Comparison of ENCODE assay signal across 8 mouse cellular contexts in genomic region chr9:108479721-108480351, GRCm38 (mm10). TPM values are rescaled to one million over a fixed set of nuclear protein-coding genes. Genes with fewer than 3 reads are reported as not detected.
A peak's percentile ranks its signal among the peaks of the same experiment; 100 is the strongest.
DNase-seq lines count a peak whose midpoint lies in the region; ATAC-seq and TF ChIP-seq lines count a peak whose summit lies in the region.

TSS of gene Lamb2 (plus strand) at chr9:108479736.

- peak; percentile 20; the same call in 1 of the 2 replicates for ATAC-seq in liver, embryonic 15.5 days (ENCODE audit: insufficient read depth)

- H3K4me1 ChIP-seq in heart, adult 2 months (ENCODE audit: control insufficient read depth, insufficient read depth, low read length) = peaks cover 11% of the 10 kb centered on the region
- peaks cover 20% of the 10 kb centered on the region for H3K4me1 ChIP-seq in liver, embryonic 15.5 days (replicated peaks)
- H3K4me1 ChIP-seq in olfactory bulb, adult 2 months (ENCODE audit: control insufficient read depth, insufficient read depth, low read length) = peaks cover 6% of the 10 kb centered on the region; the same call in 1 of the 2 replicates

- no peaks in the 10 kb centered on the region for H3K27me3 ChIP-seq in heart, adult 2 months (ENCODE audit: control insufficient read depth, insufficient read depth, low read length)
- peaks cover 24% of the 10 kb centered on the region for H3K27me3 ChIP-seq in liver, embryonic 15.5 days

- TF ChIP-seq POLR2A in heart, adult 2 months (IDR thresholded peaks at IDR 0.05; ENCODE audit: insufficient read depth, low read depth, low read length) = peak; percentile 98
- TF ChIP-seq POLR2A in olfactory bulb, adult 2 months (IDR thresholded peaks at IDR 0.05; ENCODE audit: insufficient read depth, low read depth, low read length) = no peak

- peaks cover 8% of the 10 kb centered on the region for H3K79me2 ChIP-seq in heart, adult 2 months (replicated peaks; ENCODE audit: control insufficient read depth, insufficient read depth, low read length)

- intact Hi-C loops in heart, adult 2 months (cut with DNase I) = loop anchor here (2.0 kb wide), 2 partner anchors 19 to 37 kb away; partner anchors contain the start of genes Ccdc71, Klhdc8b and Qrich1

- no peaks in the 10 kb centered on the region for H3K36me3 ChIP-seq in heart, adult 2 months (ENCODE audit: control insufficient read depth, insufficient read depth, low read length)
- H3K36me3 ChIP-seq in liver, embryonic 15.5 days (replicated peaks) = no peaks in the 10 kb centered on the region

- DNase-seq in layer of hippocampus, adult 2 months (ENCODE audit: low spot score in 2 of 2) = no peak
- no peak for DNase-seq in layer of hippocampus, adult 9-11 months
- peak; percentile 90 for DNase-seq in embryo, embryonic 11 days
- peak; percentile 74 to 80 for DNase-seq in heart, adult 2 months
- peak; percentile 19 to 69 for DNase-seq in kidney, adult 8-10 months
- DNase-seq in Muller cell, postnatal 12 days (ENCODE audit: inconsistent ontology term) = no peak

- peak within 1 kb of the TSS; percentile 51 for H3K4me3 ChIP-seq in layer of hippocampus, adult 2 months
- peak within 1 kb of the TSS; percentile 81 for H3K4me3 ChIP-seq in heart, adult 2 months
- peak within 1 kb of the TSS; percentile 54 for H3K4me3 ChIP-seq in liver, embryonic 15.5 days (replicated peaks)
- peak within 1 kb of the TSS; percentile 42 for H3K4me3 ChIP-seq in olfactory bulb, adult 2 months (ENCODE audit: insufficient read depth, low read depth, low read length)

- TF ChIP-seq CTCF in layer of hippocampus, adult 2 months (conservative IDR thresholded peaks at IDR 0.05) = no peak
- no peak for TF ChIP-seq CTCF in heart, adult 2 months (IDR thresholded peaks at IDR 0.05)
- TF ChIP-seq CTCF in olfactory bulb, adult 2 months (IDR thresholded peaks at IDR 0.05; ENCODE audit: insufficient read depth, low read depth, low read length) = no peak

- peak within 1 kb of the TSS; percentile 60 for H3K4me2 ChIP-seq in liver, embryonic 15.5 days

- H3K27ac ChIP-seq in layer of hippocampus, adult 2 months = peak within 1 kb of the TSS; percentile 83
- peak within 1 kb of the TSS; percentile 99 for H3K27ac ChIP-seq in heart, adult 2 months
- peak within 1 kb of the TSS; percentile 51 for H3K27ac ChIP-seq in liver, embryonic 15.5 days (replicated peaks)
- no peak within 1 kb of the TSS for H3K27ac ChIP-seq in olfactory bulb, adult 2 months (ENCODE audit: insufficient read depth, low read depth, low read length)

- peak; percentile 65; the same call in 1 of the 2 replicates for TF ChIP-seq EP300 in heart, adult 2 months (IDR thresholded peaks at IDR 0.05; ENCODE audit: insufficient read depth, low read depth, low read length)

- no peaks in the 10 kb centered on the region for H3K9me3 ChIP-seq in liver, embryonic 15.5 days (replicated peaks)

- H3K9ac ChIP-seq in heart, adult 2 months (ENCODE audit: low read depth, low read length) = peak within 1 kb of the TSS; percentile 91
- H3K9ac ChIP-seq in liver, embryonic 15.5 days = peak within 1 kb of the TSS; percentile 46; the same call in 1 of the 2 replicates

- 8% methylated on average over 10 of the region's 10 CpGs for WGBS in heart, adult 2 months
- 24% methylated on average over 10 of the region's 10 CpGs for WGBS in liver, embryonic 15.5 days (ENCODE audit: insufficient replicate concordance)
- 19% methylated on average over 10 of the region's 10 CpGs for WGBS in olfactory bulb, adult 2 months

RNA-seq across cellular contexts. Expression of gene Lamb2, which starts in this region (rescaled TPM):
- 10 to 100 TPM; 29.3 to 30.7 TPM for total RNA-seq in layer of hippocampus, adult 2 months (2021)
- 100 to 1,000 TPM; 326 to 360 TPM for total RNA-seq in heart, adult 2 months (2021)
- 272 and 392 TPM in 2 replicates for polyA plus RNA-seq in heart, adult 2 months (2012; rRNA removed)
- polyA plus RNA-seq in liver, embryonic 15.5 days (2015; fragmentation: Nextera tagmentation; extraction: Ambion mirVana) = 8.5 and 9.0 TPM in 2 replicates
- polyA plus RNA-seq in olfactory bulb, adult 2 months (2012; ENCODE audit: insufficient read depth, insufficient read length, low replicate concordance, missing spikeins) = not detected in 2 replicates

Comparison
In these comparisons a context has a peak if more than half of its experiments do, and no peak if none do; other contexts are left out.
1. RNA of gene Lamb2 (total RNA-seq): 326 to 360 TPM in heart, adult 2 months; 29.3 to 30.7 TPM in layer of hippocampus, adult 2 months; every median in the first group is over 10 times any median in the second.
2. RNA of gene Lamb2 (polyA plus RNA-seq): 272 to 392 TPM in heart, adult 2 months; 8.5 to 9.0 TPM in liver, embryonic 15.5 days and not detected in olfactory bulb, adult 2 months; every median in the first group is over 10 times any median in the second.
3. DNase-seq: peak in embryo, embryonic 11 days (single experiment), heart, adult 2 months (2 of 2) and kidney, adult 8-10 months (2 of 2); none in layer of hippocampus, adult 2 months (0 of 2), layer of hippocampus, adult 9-11 months (single experiment) and Muller cell, postnatal 12 days (single experiment).
4. Peak in every context shown above with its lines, with median percentiles within 50 percentile points of each other: H3K4me3 ChIP-seq.